Comparison of ENCODE assay signal across 9 mouse cellular contexts in genomic region chr10:66807261-66807968, GRCm38 (mm10).
DNase-seq lines count a peak whose midpoint lies in the region; ATAC-seq and TF ChIP-seq lines count a peak whose summit lies in the region.
"Had no signal": no experiment of that assay in that cellular context is flagged by ENCODE, and none has a peak within 500 bp of the region (broad histone marks: within the 10 kb centered on the region; RNA-seq: fewer than 3 reads in every experiment).

No protein-coding gene starts in this region.

- DNase-seq in A20 (ENCODE audit: low read depth, low spot score) (peak; percentile 53), R1 (ENCODE audit: low read depth, low spot score) (peak; percentile 58)
- DNase-seq in gastrocnemius, postnatal 25 days: peak; percentile 14
- peak; percentile 55 for DNase-seq in kidney, adult 2 months
- DNase-seq in limb, embryonic 11.5 days (ENCODE audit: low spot score): peak; percentile 71
- peak; percentile 38 for DNase-seq in thymus, postnatal 0 days (ENCODE audit: low spot score)

- 43% methylated on average over 16 of the region's 16 CpGs for WGBS in kidney, adult 2 months
- 49% methylated on average over 16 of the region's 16 CpGs for WGBS in limb, embryonic 11.5 days

- no peak overlapping the region for H3K27ac ChIP-seq in cortical plate, adult 2 months (ENCODE audit: insufficient read depth, low read length)
- H3K27ac ChIP-seq in kidney, adult 2 months (ENCODE audit: insufficient read depth, low read depth, low read length): no peak overlapping the region
- H3K27ac ChIP-seq in limb, embryonic 11.5 days (replicated peaks; ENCODE audit: low read depth, low read length): no peak overlapping the region

- no peak overlapping the region for H3K4me2 ChIP-seq in limb, embryonic 11.5 days (ENCODE audit: low read depth, severe bottlenecking)

- peaks cover 2% of the 10 kb centered on the region; the same call in 1 of the 2 replicates for H3K9me3 ChIP-seq in limb, embryonic 11.5 days (ENCODE audit: control insufficient read depth, low read length)

- no peaks in the 10 kb centered on the region for H3K4me1 ChIP-seq in cortical plate, adult 2 months (ENCODE audit: control insufficient read depth, insufficient read depth, low read length)
- H3K4me1 ChIP-seq in kidney, adult 2 months (ENCODE audit: control insufficient read depth, insufficient read depth, low read length): no peaks in the 10 kb centered on the region
- no peaks in the 10 kb centered on the region for H3K4me1 ChIP-seq in limb, embryonic 11.5 days (ENCODE audit: control insufficient read depth, insufficient read depth, low read length)

- no peak overlapping the region for H3K9ac ChIP-seq in limb, embryonic 11.5 days (ENCODE audit: low read length)

- H3K36me3 ChIP-seq in kidney, adult 2 months (ENCODE audit: control insufficient read depth, insufficient read depth, low read length): no peaks in the 10 kb centered on the region
- no peaks in the 10 kb centered on the region for H3K36me3 ChIP-seq in limb, embryonic 11.5 days (ENCODE audit: control insufficient read depth, insufficient read depth, low read length)

- TF ChIP-seq POLR2A in cortical plate, adult 2 months (IDR thresholded peaks at IDR 0.05; ENCODE audit: extremely low read depth, insufficient read depth, low read length): no peak
- no peak for TF ChIP-seq POLR2A in kidney, adult 2 months (IDR thresholded peaks at IDR 0.05; ENCODE audit: low read depth, low read length)

- peak; percentile 89 for TF ChIP-seq CTCF in cortical plate, adult 2 months (IDR thresholded peaks at IDR 0.05; ENCODE audit: extremely low read depth, insufficient read depth, low read length)
- TF ChIP-seq CTCF in kidney, adult 2 months (conservative IDR thresholded peaks at IDR 0.05; ENCODE audit: insufficient read depth, insufficient read length, low read depth, low read length): peak; percentile 84

- ATAC-seq in limb, embryonic 11.5 days (ENCODE audit: insufficient number of reproducible peaks, low FRiP score, low TSS enrichment, low read depth): peak; percentile 65; the same call in 1 of the 2 replicates
- peak; percentile 70; the same call in 1 of the 2 replicates for ATAC-seq in monocyte, adult 5-6 weeks (replicated peaks; ENCODE audit: insufficient number of reproducible peaks, low FRiP score, low TSS enrichment, poor library complexity, severe bottlenecking)

- H3K27me3 ChIP-seq in kidney, adult 2 months (replicated peaks; ENCODE audit: control insufficient read depth, insufficient read depth, low read length): no peaks in the 10 kb centered on the region
- H3K27me3 ChIP-seq in limb, embryonic 11.5 days (ENCODE audit: control insufficient read depth, insufficient read depth, low read length): no peaks in the 10 kb centered on the region

- H3K4me3 ChIP-seq in cortical plate, adult 2 months (ENCODE audit: insufficient read depth, low read length): no peak overlapping the region
- H3K4me3 ChIP-seq in kidney, adult 2 months (ENCODE audit: insufficient read depth, low read depth, low read length): no peak overlapping the region
- no peak overlapping the region for H3K4me3 ChIP-seq in limb, embryonic 11.5 days (ENCODE audit: low read depth, low read length)
- H3K4me3 ChIP-seq: erythroblast, embryonic 14.5 days had no signal

Comparison
In these comparisons a context has a peak if more than half of its experiments do, and no peak if none do; other contexts are left out.
1. DNase-seq: peak in every context shown above with its lines; median percentile 71 in limb, embryonic 11.5 days; 58 in R1; 55 in kidney, adult 2 months; 53 in A20; 38 in thymus, postnatal 0 days; 14 in gastrocnemius, postnatal 25 days.